Mouse (Mus musculus) testis, adult 2 months (tissue): ENCODE measurements around the gene Mrpl50.

ENCODE experiments used
- CTCF ChIP-seq: fragments of 200-500 bp; IDR thresholded peaks from 2 replicates; pipeline ENCODE4 v1.5.1; 2012; ENCODE audit warnings: low read depth, mild to moderate bottlenecking, inconsistent platforms, low read length, moderate library complexity; ENCODE audit not compliant: control insufficient read depth, insufficient read depth, insufficient replicate concordance
- POLR2A ChIP-seq: fragments of 200-500 bp; IDR thresholded peaks from 2 replicates; pipeline ENCODE4 v1.6.1; 2012; ENCODE audit warnings: low read depth, mild to moderate bottlenecking, inconsistent platforms, low read length, moderate library complexity; ENCODE audit not compliant: control insufficient read depth

DNA sequence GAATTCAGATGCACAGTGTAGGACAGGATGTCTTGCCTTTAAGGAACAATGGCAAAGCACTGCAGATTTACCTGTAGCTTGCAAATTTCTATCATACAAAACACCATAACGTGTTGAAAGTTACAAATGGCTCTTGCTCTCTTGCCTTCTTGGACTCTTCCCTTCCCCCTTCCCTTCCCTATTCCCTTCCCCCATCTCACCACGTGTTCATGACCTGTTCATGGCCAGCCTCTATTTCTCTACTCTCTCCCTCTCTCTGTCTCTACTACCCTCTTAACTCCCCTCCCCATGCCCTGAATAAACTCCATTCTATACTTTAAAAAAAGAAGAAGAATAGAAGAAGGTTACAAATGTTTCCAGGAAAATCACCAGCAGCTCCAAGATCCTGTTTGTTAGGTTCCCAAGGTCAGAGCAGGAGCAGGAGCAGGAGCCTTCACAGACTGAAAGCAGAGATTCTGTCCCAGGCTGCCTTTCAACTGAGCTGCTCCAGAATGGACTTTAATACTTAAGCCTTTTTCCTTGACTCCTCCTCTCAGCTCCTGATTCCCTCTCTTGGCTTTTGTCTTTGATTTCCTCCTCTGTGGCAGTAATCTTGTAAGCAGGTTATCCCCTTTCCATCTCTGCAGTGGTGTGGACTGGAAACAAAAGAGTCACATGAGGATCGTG, 47.3 kb downstream of the Mrpl50 start, which contains the start of gene Acnat1:
- TF ChIP-seq CTCF (no peak), POLR2A (no peak)
